Mouse (Mus musculus) macrophage (primary cell): ENCODE results near the gene Sfxn1. TPM values are rescaled to one million over a fixed set of nuclear protein-coding genes. Genes with fewer than 3 reads are reported as not detected.

Experiments
- H3K27ac ChIP-seq: fragments of 350-480 bp; formaldehyde crosslinking; 2 replicates; pipeline ENCODE4 v1.9.0; 2021
- H3K36me3 ChIP-seq: fragments of 350-480 bp; formaldehyde crosslinking; 2 replicates; pipeline ENCODE4 v1.9.0; 2021; ENCODE audit errors: inconsistent target
- H3K4me3 ChIP-seq: fragments of 350-480 bp; formaldehyde crosslinking; 2 replicates; pipeline ENCODE4 v1.9.0; 2021; ENCODE audit errors: inconsistent target
- H3K79me2 ChIP-seq: fragments of 350-480 bp; formaldehyde crosslinking; 2 replicates; pipeline ENCODE4 v1.9.0; 2021; ENCODE audit errors: inconsistent target
- WGBS: methylation state at CpG from one replicate; pipeline ENCODE4 v1.1.7; 2026; ENCODE audit warnings: inconsistent platforms; ENCODE audit not compliant: missing documents; 5-methylcytosine and 5-hydroxymethylcytosine counted together
- polyA plus RNA-seq: library from polyadenylated mRNA; stranded (reverse); fragments of 250-400 nt; gene quantifications from 3 replicates; pipeline ENCODE4 v1.2.4, GENCODE M21; 2018; ENCODE audit warnings: inconsistent platforms
- total RNA-seq, 78 experiments: library from RNA; depleted of rRNA; stranded (reverse); fragments of 250-400 nt; gene quantifications; 1 replicate in 9 of 78; 2 replicates in 24 of 78; 3 replicates in 43 of 78; 4 replicates in 2 of 78; pipeline ENCODE4 v1.2.4; 2018; ENCODE audit warnings: inconsistent platforms in 56 of 78

The Sfxn1 gene
- total RNA-seq (2018; cell fraction: chromatin; rRNA removed): 10 to 100 TPM; 10.2 to 31.8 (median 25.2) TPM
- total RNA-seq (2018; cell fraction: cytosol; rRNA removed): 10 to 100 TPM; 12.8 to 27.9 (median 19.4) TPM
- 10 to 100 TPM; 12.3 to 46.7 (median 18.7) TPM for total RNA-seq (2018; cell fraction: nucleus; rRNA removed)
- polyA plus RNA-seq: 17.3 to 41.2 TPM (median 20.3 TPM) in 3 replicates

DNA sequence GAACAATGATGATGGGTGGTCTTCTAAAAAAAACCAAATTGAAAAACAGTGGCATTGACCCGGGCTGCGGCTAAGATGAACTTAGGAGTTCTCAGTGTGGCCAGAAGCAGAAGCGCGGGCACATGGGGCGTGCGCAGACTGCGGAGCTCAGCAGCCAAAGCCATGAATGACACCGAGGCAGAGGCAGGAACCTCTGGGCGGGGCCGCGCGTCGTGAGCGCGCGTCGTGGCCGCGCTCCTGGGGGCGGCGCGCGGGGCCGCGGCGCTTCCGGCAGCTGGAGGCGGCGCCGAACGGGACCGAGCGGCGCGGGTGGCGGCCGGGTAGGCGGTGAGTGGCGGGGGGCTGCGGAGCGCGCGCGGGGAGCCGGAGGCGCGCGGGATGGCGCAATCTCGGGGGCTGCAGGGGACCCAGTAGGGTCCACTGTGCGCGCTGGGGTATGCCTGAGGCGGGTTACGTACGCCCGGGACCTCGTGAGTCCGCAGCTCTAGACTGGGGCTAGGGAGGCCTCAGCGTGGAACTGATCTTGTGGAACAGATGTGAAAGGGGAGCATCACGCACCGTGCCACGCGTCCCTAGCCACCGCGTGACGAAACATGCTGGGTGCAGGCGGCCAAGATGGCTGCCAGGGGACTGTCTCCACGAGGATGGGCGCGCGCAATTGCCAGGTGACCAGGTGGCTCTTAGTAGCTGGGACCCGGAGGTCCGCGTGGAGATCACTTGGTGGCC, at the start of gene Sfxn1:
TSS of gene Sfxn1 (plus strand) at position 264 of the 726 bp plus-strand sequence.
- WGBS: 1% methylated on average over 62 of the region's 74 CpGs

DNA sequence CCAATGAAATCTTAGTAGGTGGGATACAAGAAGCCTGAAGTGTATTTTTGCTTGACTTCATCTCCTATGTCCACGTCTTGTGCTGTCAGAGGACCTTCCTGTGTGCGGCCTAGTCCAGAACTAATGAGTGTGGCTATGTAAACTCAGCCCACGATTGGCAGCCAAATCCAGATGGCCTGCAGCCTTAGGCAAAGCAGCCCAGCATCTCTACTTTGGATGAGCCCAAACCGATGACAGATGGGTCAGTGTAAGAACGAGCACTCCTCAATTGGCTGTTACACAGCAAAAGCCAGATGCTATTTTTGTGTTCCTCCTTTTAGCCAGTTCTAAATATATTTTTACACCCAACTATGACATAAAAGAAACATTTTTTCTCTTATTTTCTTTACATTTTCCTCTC, 48.4 kb upstream of the Sfxn1 start:
- WGBS: 81% methylated on average over 4 of the region's 5 CpGs

More for the DNA sequence above, at the start of gene Sfxn1:
- Histone ChIP-seq H3K79me2 (peaks cover 33% of the 10 kb centered on the region), H3K27ac (peak within 1 kb of the TSS; percentile 35; the same call in 1 of the 2 replicates), H3K4me3 (peak within 1 kb of the TSS; percentile 65), H3K36me3 (no peaks in the 10 kb centered on the region)

DNA sequence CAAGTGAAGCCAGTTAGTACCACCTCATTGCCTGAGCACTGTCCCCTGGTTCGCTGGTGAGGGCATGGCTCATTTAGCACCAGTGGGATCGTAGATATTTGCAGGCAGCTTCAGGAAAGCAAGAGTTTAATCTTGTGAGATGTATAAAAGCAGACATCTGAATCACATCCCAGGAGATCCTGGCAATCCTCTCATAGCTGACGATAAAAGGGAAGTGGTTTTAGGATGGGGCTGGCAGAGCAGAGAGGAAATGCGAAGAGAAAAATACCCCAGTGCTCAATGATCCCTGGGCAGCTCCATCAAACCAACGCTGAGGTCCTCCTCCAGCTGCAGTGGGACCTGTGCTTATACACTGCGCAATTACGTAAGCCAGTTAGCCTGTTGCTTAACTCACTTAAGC, 44.6 kb upstream of the Sfxn1 start:
- Histone ChIP-seq H3K27ac (no peak overlapping the region), H3K36me3 (no peaks in the 10 kb centered on the region), H3K79me2 (no peaks in the 10 kb centered on the region), H3K4me3 (no peak overlapping the region)
- WGBS: 71% methylated on average over 7 of the region's 7 CpGs

More for the DNA sequence above, 48.4 kb upstream of the Sfxn1 start:
- Histone ChIP-seq H3K79me2 (no peaks in the 10 kb centered on the region), H3K4me3 (no peak overlapping the region), H3K27ac (no peak overlapping the region), H3K36me3 (no peaks in the 10 kb centered on the region)

DNA sequence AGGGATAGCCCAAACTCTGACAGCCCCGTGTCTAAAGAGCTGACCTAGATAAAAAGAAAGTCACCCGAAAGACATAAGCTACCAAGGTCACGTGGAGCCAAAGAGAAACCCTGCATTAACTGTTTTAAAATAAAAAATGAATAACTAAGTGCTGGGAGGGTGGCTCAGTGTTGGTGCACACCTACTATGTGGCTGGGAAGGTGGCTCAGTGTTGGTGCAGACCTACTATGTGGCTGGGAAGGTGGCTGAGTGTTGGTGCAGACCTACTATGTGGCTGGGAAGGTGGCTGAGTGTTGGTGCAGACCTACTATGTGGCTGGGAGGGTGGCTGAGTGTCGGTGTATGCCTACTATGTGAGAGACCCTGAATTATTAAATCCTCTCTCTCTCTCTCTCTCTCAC, 38.0 kb upstream of the Sfxn1 start:
- WGBS: 81% methylated on average over 4 of the region's 4 CpGs
- no peaks in the 10 kb centered on the region for H3K79me2 ChIP-seq
- H3K4me3 ChIP-seq: no peak overlapping the region

DNA sequence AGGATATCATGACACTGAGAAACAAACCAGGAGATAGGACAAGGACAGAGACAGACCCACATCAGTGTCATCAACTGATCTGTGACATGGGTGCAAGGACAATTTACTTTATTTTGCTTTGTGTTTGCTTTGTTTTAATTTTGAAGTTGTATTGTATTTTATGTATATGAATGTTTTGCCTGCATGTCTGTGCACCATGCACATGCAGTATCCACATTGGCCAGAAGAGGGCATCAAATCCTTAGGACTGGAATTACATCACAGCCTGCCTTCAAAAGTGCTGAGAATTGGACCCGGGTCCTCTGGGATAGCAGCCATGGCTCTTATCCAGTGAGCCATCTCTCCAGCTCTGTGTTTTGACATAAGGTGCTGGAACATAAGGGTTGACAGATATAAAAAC, 36.1 kb upstream of the Sfxn1 start:
- Histone ChIP-seq H3K36me3 (no peaks in the 10 kb centered on the region), H3K27ac (no peak overlapping the region), H3K4me3 (no peak overlapping the region), H3K79me2 (no peaks in the 10 kb centered on the region)
- WGBS: 73% methylated on average over 1 of the region's 1 CpGs

More for the DNA sequence above, 38.0 kb upstream of the Sfxn1 start:
- Histone ChIP-seq H3K27ac (no peak overlapping the region), H3K36me3 (no peaks in the 10 kb centered on the region)

DNA sequence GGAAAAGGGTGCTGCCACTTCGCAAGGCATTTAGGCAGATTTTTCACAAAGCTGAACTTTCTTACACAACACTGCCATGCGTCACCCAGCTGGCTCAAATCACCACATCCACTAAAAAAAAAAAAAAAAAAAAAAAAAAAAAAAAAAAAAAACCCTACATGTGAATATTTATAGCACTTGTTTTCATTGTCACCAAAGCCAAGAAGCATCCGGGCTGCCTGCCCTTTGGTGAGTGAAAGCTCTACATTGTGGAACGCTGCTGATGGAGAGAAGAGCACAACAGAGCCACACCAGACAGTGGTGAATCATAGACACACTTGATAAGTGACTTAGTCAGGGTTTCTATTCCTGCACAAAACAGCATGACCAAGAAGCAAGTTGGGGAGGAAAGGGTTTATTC, 33.7 kb upstream of the Sfxn1 start:
- H3K27ac ChIP-seq: no peak overlapping the region
- WGBS: 83% methylated on average over 4 of the region's 4 CpGs
- no peak overlapping the region for H3K4me3 ChIP-seq
- no peaks in the 10 kb centered on the region for H3K36me3 ChIP-seq
- no peaks in the 10 kb centered on the region for H3K79me2 ChIP-seq

DNA sequence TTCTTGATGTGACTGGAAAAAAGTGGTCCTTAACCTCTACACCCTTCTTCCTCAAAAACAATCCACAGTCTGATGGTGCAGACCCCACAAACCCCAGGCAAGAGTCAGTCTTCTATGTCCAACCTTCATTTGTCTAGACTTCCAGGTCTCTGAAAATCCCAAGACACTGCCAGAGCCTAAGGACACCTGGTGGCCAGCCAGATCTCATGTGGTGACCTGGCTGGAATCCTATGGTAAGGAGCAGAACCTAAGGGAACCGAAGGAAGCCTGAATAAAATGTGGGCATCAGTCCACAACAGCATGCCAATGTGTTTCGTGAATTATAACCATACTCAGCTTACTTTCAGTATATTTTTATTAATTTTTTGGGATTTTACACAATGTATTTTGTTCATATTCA, 31.4 kb upstream of the Sfxn1 start:
- no peaks in the 10 kb centered on the region for H3K79me2 ChIP-seq
- no peaks in the 10 kb centered on the region for H3K36me3 ChIP-seq
- no peak overlapping the region for H3K4me3 ChIP-seq
- 96% methylated on average over 2 of the region's 2 CpGs for WGBS
- no peak overlapping the region for H3K27ac ChIP-seq

DNA sequence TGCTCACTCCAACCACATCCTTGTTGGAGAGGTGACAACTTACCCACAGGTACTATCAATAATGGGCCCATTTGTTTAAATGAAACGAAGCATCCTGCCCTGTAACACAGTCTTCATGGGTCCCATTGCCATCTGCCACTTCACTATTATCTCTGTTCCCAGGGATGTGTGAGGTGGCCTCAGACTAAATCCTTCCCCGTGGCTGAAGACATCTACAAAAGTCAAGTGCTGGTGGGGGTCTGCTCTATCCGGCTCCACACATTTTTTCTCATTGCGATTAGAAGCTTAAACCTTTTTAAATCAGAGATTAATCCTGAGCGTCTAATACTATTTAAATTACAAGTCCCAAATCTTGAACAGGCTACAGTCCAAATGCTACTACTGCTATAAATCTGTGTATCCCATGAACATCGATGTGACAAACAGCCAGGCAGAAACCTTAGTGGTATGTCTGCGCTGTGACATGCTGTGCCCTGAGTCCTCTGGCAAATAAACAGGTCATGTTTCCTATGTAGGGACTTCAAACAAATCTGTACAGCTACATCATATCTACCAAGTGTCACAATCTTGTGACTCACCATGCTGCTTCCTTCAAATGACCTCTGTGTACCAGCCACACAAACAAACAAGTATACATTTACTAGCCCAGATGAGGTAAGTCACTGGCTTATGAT, 22.9 kb upstream of the Sfxn1 start:
- no peaks in the 10 kb centered on the region for H3K36me3 ChIP-seq
- no peak overlapping the region for H3K4me3 ChIP-seq
- H3K27ac ChIP-seq: no peak overlapping the region
- WGBS: 86% methylated on average over 7 of the region's 7 CpGs
- H3K79me2 ChIP-seq: no peaks in the 10 kb centered on the region

DNA sequence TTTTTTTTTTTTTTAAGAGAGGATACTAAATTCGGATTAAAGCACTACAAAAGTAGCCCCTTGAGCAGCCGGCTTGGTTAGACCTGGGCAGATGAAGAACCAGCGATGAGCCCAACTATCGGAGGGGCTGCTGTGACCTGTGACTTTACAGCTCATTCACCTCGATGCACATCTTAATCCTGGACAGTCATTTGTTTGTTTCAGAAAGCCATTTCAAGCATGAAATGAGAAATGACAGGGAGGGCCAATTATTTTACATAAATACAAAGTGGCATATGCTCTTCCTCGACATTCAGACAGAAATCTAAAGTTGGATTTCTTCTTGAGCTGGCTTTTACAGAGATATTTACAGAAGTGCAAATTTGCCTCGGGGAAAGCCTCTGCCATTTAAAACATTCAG, 20.0 kb upstream of the Sfxn1 start:
- Histone ChIP-seq H3K36me3 (no peaks in the 10 kb centered on the region), H3K4me3 (no peak overlapping the region), H3K79me2 (no peaks in the 10 kb centered on the region), H3K27ac (no peak overlapping the region)
- 80% methylated on average over 7 of the region's 7 CpGs for WGBS

DNA sequence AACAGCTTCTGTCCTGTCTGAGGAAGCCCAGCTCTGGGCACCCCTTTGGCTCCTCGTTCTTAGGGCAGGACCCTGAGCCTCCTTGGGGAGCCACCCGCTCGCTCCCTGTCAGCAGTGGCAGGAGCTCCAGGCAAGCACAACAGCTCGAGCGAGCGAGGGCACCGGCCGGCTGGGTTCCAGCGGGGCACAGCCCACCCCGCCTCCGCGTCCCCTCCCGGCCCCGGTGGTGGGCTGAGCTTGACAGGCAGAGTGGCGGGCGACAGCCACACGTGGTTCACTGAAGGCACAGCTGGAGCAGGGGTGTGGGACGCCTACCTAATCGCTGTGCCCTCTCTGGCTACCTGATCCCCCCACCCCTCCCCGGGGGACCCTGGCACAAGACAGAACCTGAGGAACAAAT, 16.7 kb upstream of the Sfxn1 start:
- no peak overlapping the region for H3K27ac ChIP-seq
- no peak overlapping the region for H3K4me3 ChIP-seq
- WGBS: 3% methylated on average over 20 of the region's 20 CpGs

DNA sequence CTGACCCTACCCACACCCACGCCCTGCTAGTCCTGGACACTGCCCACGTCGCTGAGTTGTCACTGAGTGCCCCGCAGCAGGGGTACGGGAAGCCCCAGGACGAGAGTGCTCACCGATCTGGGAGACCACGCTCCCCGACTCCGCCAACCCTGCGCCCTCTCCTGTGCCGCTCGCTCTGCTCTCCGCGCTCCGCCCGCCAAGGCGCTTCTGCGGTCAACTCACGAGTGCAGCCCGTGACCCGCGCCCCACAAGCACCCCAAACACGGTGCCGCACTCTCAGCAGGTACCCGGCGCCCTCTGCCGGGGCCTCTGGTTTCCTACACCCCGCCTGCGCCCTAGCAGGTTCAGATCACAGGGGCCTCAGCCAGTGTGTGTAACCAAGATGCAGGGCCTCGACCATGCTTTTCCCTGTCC, 16.2 kb upstream of the Sfxn1 start, which contains the start of gene Drd1:
TSS of gene Drd1 (minus strand) at position 258 of the 414 bp plus-strand sequence.
- H3K4me3 ChIP-seq: no peak within 1 kb of the TSS
- H3K36me3 ChIP-seq: no peaks in the 10 kb centered on the region
- under 1% methylated on average over 30 of the region's 31 CpGs for WGBS
- no peak within 1 kb of the TSS for H3K27ac ChIP-seq
- H3K79me2 ChIP-seq: no peaks in the 10 kb centered on the region

More for the DNA sequence above, 16.7 kb upstream of the Sfxn1 start:
- H3K36me3 ChIP-seq: no peaks in the 10 kb centered on the region
- H3K79me2 ChIP-seq: no peaks in the 10 kb centered on the region

DNA sequence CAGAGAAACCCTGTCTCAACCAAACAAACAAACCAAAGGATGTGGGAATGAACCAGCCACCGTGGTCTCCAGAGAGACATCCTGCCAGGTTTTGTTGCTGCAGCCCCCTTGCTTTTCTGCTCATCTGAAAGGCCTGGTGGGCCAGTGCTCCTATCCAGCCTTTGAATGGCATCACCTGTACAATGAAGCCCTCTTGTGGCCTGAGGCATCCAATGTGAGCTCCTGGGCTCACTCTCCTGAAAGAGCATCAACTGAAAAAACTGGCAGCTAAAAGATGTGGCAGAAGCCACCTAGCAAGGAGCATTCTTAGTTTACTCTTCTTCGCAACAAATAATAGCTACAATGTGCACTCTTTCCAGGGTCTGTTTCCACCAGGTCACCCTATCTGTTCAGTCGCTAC, 9.6 kb upstream of the Sfxn1 start:
- Histone ChIP-seq H3K4me3 (no peak overlapping the region), H3K27ac (no peak overlapping the region), H3K79me2 (no peaks in the 10 kb centered on the region), H3K36me3 (no peaks in the 10 kb centered on the region)
- 80% methylated on average over 3 of the region's 3 CpGs for WGBS

DNA sequence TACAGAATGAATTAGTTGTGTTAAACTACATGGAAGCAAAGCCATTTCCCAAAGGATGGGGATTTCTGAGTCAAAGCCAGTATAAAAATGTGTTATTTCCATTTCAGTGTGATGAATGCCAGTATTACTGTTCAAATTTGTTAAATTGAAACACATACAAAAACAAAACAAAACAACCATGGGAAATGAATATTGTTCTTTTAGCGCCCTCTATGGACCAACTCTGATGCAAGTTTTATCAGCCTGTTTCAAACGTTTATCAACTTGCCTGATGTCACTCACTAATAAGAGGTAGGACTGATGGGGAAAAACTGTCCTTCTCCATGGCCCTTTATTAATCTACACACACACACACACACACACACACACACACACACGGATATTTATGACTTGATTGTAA, 8.4 kb upstream of the Sfxn1 start:
- 0% methylated on average over 3 of the region's 3 CpGs for WGBS

DNA sequence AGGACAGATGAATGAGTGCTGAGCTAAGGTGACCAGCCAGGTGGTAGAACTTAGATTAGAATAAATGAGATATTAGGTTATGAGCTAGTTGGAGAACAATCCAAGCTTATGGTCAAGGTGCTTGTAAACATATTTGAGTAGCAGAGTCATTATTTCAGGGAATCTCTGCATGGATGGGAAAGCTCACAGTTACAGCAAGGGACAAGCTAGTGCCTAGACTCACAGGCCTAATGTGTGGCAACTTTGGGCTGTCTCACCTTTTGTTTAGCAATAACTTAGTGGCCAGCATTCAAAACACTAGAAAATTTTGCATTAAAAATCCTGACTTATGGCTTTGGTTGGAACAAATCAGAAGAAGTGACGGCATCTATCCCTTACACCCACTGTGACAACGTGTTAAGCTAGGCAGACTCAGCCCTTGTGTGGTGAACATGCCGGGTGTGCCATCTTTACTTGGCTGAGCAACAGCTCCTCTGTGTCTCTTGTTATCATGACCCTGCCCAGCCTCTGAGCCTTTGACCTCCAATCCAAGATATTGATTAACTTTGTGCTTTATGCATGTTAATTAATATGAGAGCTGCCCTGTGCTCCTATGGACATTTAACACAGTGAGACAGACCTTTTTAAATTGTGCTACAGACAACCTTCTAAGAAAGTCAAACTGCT, 5.5 kb upstream of the Sfxn1 start:
- H3K4me3 ChIP-seq: no peak overlapping the region

More for the DNA sequence above, 8.4 kb upstream of the Sfxn1 start:
- Histone ChIP-seq H3K4me3 (no peak overlapping the region), H3K27ac (no peak overlapping the region), H3K79me2 (no peaks in the 10 kb centered on the region), H3K36me3 (no peaks in the 10 kb centered on the region)

More for the DNA sequence above, 5.5 kb upstream of the Sfxn1 start:
- H3K36me3 ChIP-seq: no peaks in the 10 kb centered on the region
- H3K27ac ChIP-seq: no peak overlapping the region
- 96% methylated on average over 3 of the region's 3 CpGs for WGBS
- no peaks in the 10 kb centered on the region for H3K79me2 ChIP-seq
